Mouse (Mus musculus): ENCODE measurements around the gene Car8. TPM values are rescaled to one million over a fixed set of nuclear protein-coding genes. Genes with fewer than 3 reads are reported as not detected.
"Not testable (repeated sequence)": the region's sequence is repeated elsewhere in the genome, so short reads cannot be mapped to it uniquely, and the experiment has no call there.

Gene Car8
- polyA plus RNA-seq, 1 experiment from 2014 or later: 9.2 TPM

DNA sequence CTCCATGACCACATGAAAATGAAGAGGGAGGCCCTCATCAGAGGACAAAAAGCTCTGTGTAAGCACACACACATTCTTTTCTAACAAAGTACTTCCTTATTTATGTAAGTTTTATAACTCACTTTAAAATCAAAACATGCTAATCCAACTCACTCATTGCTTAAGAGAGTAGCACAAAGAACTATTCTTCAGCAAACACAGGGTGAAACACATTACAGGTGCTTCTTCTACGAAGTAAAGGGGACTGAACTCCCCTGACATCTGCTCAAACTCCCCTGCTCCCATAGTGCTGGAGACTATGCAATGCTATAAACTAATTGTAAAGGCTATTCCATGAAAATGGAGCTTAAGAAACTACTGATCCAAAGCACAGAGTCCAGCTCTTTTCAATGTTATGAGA lies 35.5 kb downstream of the Car8 start:
- H3K9ac ChIP-seq: no peak overlapping the region
- 62% methylated on average over 1 of the region's 1 CpGs for WGBS
- no peak for ATAC-seq (ENCODE audit: extremely low read depth, insufficient number of reproducible peaks, low FRiP score, low TSS enrichment)

DNA sequence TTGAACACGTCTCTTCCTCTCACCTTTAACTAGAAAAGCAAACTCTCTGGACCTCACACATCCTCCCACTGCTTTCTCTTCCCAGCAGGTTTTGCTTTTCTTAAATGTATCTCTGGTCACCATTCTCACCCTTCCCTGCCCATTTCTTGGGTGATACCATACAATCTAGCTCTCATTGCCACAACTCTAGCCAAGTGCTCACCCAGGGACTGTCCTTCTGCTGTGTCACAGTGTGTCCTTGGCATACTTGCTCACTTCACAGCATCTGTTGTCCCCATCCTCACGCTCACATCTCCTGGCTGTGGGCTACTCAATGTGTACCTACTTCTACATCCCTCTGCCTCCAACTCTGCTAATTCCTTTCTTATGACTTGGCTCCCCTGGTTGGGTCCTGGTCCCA lies 37.2 kb downstream of the Car8 start:
- Histone ChIP-seq H3K9ac (no peak overlapping the region), H3K36me3 (no peaks in the 10 kb centered on the region), H3K27me3 (replicated peaks) (no peaks in the 10 kb centered on the region), H3K9me3 (no peaks in the 10 kb centered on the region), H3K4me3 (no peak overlapping the region), H3K4me2 (no peak overlapping the region), H3K4me1 (peaks cover 43% of the 10 kb centered on the region), H3K27ac (replicated peaks) (no peak overlapping the region)
- 80% methylated on average over 2 of the region's 2 CpGs for WGBS
- no peak for ATAC-seq (ENCODE audit: extremely low read depth, insufficient number of reproducible peaks, low FRiP score, low TSS enrichment)

More for the DNA sequence above, 35.5 kb downstream of the Car8 start:
- Histone ChIP-seq H3K4me2 (no peak overlapping the region), H3K27me3 (replicated peaks) (no peaks in the 10 kb centered on the region), H3K9me3 (no peaks in the 10 kb centered on the region), H3K36me3 (no peaks in the 10 kb centered on the region), H3K27ac (replicated peaks) (no peak overlapping the region), H3K4me1 (peaks cover 45% of the 10 kb centered on the region), H3K4me3 (no peak overlapping the region)

DNA sequence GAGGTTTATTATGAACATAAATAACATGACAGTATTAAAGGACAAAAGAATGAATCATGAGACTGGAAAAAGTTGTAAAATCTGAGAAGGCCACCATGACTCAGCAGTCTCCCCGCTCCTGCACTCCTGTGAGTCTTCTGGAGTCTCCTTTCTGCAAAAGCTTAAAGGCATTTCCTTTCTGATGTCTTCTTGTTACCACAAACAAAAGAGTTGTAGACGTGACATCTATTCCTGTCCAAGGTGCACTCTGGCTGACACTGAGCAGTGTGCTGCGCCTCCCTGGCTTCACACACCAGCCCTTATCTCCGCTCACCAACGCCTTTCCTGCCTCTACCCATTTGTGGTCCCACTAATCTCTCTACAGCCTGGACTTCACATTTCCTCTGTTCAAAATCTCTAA lies 38.8 kb downstream of the Car8 start:
- Histone ChIP-seq H3K9me3 (no peaks in the 10 kb centered on the region), H3K4me2 (no peak overlapping the region), H3K36me3 (no peaks in the 10 kb centered on the region), H3K9ac (no peak overlapping the region), H3K4me3 (no peak overlapping the region), H3K27ac (replicated peaks) (peak overlapping the region; percentile 64), H3K4me1 (peaks cover 30% of the 10 kb centered on the region), H3K27me3 (replicated peaks) (no peaks in the 10 kb centered on the region)
- no peak; the same call in 1 of the 2 replicates for ATAC-seq (ENCODE audit: extremely low read depth, insufficient number of reproducible peaks, low FRiP score, low TSS enrichment)
- WGBS: 25% methylated on average over 5 of the region's 5 CpGs

DNA sequence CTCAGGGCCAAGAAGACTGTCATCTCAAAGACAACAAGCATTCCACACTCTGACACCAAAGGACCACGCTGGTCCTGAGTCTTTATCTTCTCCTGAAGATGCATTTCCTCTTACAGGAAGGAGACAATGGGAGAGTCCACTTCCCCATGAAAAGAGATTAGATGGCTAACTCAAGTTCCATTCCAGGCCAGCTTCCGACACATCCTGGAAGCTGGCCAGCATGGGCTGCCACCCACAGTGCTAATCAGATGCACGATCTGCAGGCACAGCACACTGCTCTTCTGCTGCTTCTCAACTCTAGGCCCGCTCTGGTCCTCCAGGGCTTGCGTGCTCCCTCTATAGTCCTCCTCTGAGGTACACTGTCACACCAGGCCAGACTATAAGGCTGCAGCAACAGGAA lies 40.8 kb downstream of the Car8 start:
- WGBS: 51% methylated on average over 5 of the region's 5 CpGs
- ATAC-seq (ENCODE audit: extremely low read depth, insufficient number of reproducible peaks, low FRiP score, low TSS enrichment): no peak
- no peak overlapping the region for H3K4me3 ChIP-seq

DNA sequence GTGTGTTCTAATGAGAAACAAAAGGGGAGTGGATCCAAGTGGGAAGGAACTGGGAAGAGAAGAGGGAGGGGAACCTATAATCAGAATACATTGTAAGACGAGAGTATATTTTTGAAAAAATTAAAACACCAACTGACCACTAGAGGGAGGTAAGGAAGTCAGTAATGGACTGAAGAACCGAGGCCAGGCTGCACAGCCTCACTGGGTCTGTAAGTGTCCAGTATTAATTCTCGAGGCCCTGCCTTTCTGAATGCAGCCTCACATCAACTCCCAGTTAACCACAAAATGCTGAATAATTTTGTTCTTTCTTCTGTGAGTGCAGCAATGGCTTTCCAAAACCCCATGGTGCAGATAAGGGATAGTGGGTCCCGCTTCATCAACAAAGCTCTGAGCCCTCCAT lies 48.4 kb downstream of the Car8 start:
- ATAC-seq (ENCODE audit: extremely low read depth, insufficient number of reproducible peaks, low FRiP score, low TSS enrichment): no peak
- Histone ChIP-seq H3K36me3 (no peaks in the 10 kb centered on the region), H3K4me2 (no peak overlapping the region), H3K4me3 (no peak overlapping the region), H3K9ac (no peak overlapping the region), H3K27me3 (replicated peaks) (no peaks in the 10 kb centered on the region), H3K27ac (replicated peaks) (no peak overlapping the region), H3K9me3 (0 out of 2 replicates have a peak, but pooled peaks cover 2% of the 10 kb centered on the region), H3K4me1 (no peaks in the 10 kb centered on the region)
- 61% methylated on average over 4 of the region's 4 CpGs for WGBS

More for the DNA sequence above, 40.8 kb downstream of the Car8 start:
- H3K4me2 ChIP-seq: no peak overlapping the region
- H3K9me3 ChIP-seq: no peaks in the 10 kb centered on the region
- 0 out of 2 replicates have a peak overlapping the region, but pooled peaks have one; percentile 64 for H3K27ac ChIP-seq (replicated peaks)
- no peaks in the 10 kb centered on the region for H3K27me3 ChIP-seq (replicated peaks)
- peaks cover 25% of the 10 kb centered on the region for H3K4me1 ChIP-seq
- H3K36me3 ChIP-seq: no peaks in the 10 kb centered on the region
- no peak overlapping the region for H3K9ac ChIP-seq

DNA sequence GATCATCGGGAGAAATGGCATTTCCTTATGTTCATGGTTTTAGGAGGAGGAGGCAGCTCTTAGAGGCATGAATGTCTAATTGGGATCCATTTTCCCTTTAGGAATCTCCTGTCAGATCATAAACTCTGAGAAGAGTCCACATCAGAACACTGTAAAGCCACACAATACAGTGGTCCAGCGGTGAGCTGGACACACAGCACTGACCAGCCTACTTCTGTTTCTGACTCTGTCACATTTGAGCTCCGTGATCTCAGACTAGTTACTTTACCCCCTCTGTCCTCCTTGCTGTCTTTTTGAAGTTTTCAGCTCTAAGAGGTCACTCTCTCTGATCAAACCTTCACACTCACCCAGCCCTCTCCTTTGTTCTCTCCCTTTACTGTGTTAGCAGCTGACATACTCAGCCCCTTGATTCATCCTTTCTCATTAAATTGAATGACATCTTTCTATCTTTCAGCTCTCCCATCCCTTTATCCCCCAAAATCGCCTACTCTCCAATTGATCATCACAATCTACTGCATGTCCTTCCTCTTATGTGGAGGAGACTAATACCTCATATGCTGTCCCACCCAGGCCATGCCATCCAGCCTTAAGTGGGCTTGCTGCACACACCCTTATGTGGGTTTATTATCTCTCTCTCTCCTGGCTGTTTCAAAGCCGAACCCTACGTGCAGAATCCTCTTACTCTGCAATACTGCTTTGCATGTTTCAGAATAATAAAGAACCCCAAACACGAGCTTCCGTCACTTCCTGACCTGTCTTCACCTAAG lies 51.7 kb downstream of the Car8 start:
- no peak for ATAC-seq (ENCODE audit: extremely low read depth, insufficient number of reproducible peaks, low FRiP score, low TSS enrichment)
- H3K4me1 ChIP-seq: no peaks in the 10 kb centered on the region
- H3K4me2 ChIP-seq: no peak overlapping the region
- H3K4me3 ChIP-seq: no peak overlapping the region
- H3K9me3 ChIP-seq: 0 out of 2 replicates have a peak, but pooled peaks cover 2% of the 10 kb centered on the region
- WGBS: 74% methylated on average over 8 of the region's 8 CpGs
- H3K9ac ChIP-seq: no peak overlapping the region
- no peaks in the 10 kb centered on the region for H3K36me3 ChIP-seq
- no peaks in the 10 kb centered on the region for H3K27me3 ChIP-seq (replicated peaks)
- no peak overlapping the region for H3K27ac ChIP-seq (replicated peaks)

DNA sequence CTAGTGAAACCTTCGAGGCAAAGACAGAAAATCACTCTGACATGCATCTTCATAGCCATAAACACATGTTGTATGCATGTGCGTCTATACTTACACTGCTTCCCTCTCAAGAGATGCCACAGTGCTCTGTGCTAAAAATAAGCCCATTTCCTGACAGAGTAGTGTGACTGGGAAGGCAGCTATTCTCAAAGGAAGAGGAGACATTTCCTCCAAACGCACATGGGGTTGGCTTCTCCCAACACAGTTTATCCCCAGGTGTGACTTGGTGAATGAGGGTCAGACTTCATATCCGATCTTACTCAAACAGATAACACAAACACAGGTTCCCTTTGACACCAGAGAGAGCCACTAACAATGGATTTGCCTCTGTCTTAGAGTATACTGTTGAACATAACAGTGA lies 58.3 kb downstream of the Car8 start:
- H3K36me3 ChIP-seq: no peaks in the 10 kb centered on the region
- no peak overlapping the region for H3K27ac ChIP-seq (replicated peaks)
- H3K27me3 ChIP-seq (replicated peaks): no peaks in the 10 kb centered on the region
- H3K4me3 ChIP-seq: no peak overlapping the region
- H3K9me3 ChIP-seq: no peaks in the 10 kb centered on the region
- H3K4me2 ChIP-seq: no peak overlapping the region
- no peak for ATAC-seq (ENCODE audit: extremely low read depth, insufficient number of reproducible peaks, low FRiP score, low TSS enrichment)
- no peak overlapping the region for H3K9ac ChIP-seq
- H3K4me1 ChIP-seq: 0 out of 2 replicates have a peak, but pooled peaks cover 4% of the 10 kb centered on the region
- WGBS: 53% methylated on average over 4 of the region's 4 CpGs

DNA sequence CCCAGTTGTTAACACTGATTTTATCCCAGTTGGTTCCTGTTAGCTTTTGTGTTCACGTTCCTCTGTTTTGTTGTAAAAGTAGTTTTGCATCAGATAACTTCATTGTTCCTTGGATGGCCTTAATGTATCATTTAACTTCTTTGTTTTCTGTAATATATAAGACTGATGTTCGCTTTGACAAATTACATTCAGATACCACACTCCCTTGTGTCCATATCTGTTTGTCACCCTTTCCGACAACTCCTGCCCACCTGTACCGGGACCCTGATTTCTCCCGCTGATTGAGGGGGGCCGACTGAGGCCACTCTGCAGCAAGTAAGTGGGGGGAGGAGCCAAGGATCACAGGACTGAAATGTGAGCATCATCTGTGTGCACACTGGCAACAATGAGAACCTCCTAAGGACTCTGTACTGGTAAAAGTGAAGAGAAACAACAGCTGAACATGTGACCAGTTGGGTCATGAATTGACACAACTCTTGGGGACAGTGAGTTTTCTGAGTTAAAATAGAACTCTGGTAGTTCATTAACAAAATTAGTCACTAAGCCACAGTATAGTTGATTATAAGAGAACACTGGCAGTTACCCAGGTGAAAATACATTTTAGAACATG lies 84.1 kb downstream of the Car8 start:
- Histone ChIP-seq H3K9ac (no peak overlapping the region), H3K27me3 (replicated peaks) (no peaks in the 10 kb centered on the region), H3K36me3 (no peaks in the 10 kb centered on the region), H3K9me3 (no peaks in the 10 kb centered on the region), H3K4me3 (no peak overlapping the region), H3K27ac (replicated peaks) (no peak overlapping the region), H3K4me2 (no peak overlapping the region), H3K4me1 (no peaks in the 10 kb centered on the region)
- no peak for ATAC-seq (ENCODE audit: extremely low read depth, insufficient number of reproducible peaks, low FRiP score, low TSS enrichment)
- WGBS: 75% methylated on average over 6 of the region's 6 CpGs

DNA sequence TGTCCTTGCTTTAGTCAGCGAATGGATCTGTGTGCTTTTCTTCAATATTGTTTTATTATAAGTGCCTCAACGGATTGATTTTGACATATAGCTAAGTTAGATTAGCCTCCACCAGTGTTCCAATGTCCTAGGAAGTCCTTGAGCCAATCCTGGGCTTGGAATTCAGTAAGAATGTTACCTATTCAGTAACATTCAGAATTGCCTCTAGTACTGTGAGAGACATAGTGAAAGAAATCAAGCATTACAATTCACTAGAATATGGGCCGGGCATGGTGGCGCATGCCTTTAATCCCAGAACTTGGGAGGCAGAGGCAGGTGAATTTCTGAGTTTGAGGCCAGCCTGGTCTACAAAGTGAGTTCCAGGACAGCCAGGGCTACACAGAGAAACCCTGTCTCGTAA lies 84.9 kb downstream of the Car8 start:
- H3K27ac ChIP-seq (replicated peaks); H3K4me3 ChIP-seq; H3K4me2 ChIP-seq; H3K36me3 ChIP-seq; ATAC-seq (ENCODE audit: extremely low read depth, insufficient number of reproducible peaks, low FRiP score, low TSS enrichment); H3K4me1 ChIP-seq; H3K27me3 ChIP-seq (replicated peaks); H3K9me3 ChIP-seq; H3K9ac ChIP-seq: not testable (repeated sequence)
- 87% methylated on average over 5 of the region's 5 CpGs for WGBS

DNA sequence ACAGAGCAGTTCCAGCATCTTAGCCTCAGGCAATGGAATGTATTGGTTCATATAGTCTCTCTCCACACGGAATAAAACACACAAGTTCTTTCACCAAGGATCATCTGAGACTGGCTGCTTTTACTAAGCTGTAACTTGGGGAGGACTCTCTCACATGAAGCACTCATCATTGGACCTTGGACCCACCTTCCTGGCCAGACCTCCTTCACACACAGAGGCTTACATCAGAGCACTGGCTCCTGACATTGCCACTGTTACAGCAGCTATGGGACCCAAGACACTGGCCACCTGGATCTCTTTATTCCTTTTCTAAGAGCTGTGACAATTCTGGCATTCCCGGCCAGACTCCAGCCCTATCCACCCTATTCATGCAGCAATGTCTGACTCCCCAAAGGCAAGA lies 101.4 kb downstream of the Car8 start:
- Histone ChIP-seq H3K4me3 (no peak overlapping the region), H3K9me3 (no peaks in the 10 kb centered on the region), H3K4me2 (no peak overlapping the region), H3K9ac (no peak overlapping the region), H3K27ac (replicated peaks) (no peak overlapping the region), H3K4me1 (no peaks in the 10 kb centered on the region), H3K36me3 (no peaks in the 10 kb centered on the region), H3K27me3 (replicated peaks) (no peaks in the 10 kb centered on the region)
- 83% methylated on average over 2 of the region's 2 CpGs for WGBS
- no peak for ATAC-seq (ENCODE audit: extremely low read depth, insufficient number of reproducible peaks, low FRiP score, low TSS enrichment)

DNA sequence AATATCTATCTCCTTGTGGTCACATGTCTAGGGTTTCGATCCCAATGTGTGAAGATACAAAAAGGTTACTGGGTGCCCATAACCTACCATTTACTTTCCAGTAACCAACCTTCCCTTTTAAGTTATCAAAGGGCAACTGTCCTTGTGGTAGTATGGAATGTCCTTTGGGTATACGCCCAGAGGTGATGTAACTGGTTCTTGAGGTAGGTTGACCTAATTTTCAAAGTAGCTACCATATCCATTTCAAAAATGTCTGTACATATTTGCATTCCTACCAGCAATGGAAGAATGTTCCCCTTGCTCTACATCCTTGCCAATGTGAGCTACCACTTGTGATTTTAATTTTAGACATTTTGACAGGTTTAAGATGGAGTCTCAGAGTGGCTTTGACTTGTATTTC lies 106.8 kb downstream of the Car8 start:
- Histone ChIP-seq H3K9me3 (no peaks in the 10 kb centered on the region), H3K4me2 (no peak overlapping the region), H3K9ac (no peak overlapping the region), H3K4me1 (no peaks in the 10 kb centered on the region), H3K36me3 (no peaks in the 10 kb centered on the region), H3K27ac (replicated peaks) (no peak overlapping the region), H3K4me3 (no peak overlapping the region), H3K27me3 (replicated peaks) (no peaks in the 10 kb centered on the region)
- WGBS: 80% methylated on average over 2 of the region's 2 CpGs
- no peak for ATAC-seq (ENCODE audit: extremely low read depth, insufficient number of reproducible peaks, low FRiP score, low TSS enrichment)

DNA sequence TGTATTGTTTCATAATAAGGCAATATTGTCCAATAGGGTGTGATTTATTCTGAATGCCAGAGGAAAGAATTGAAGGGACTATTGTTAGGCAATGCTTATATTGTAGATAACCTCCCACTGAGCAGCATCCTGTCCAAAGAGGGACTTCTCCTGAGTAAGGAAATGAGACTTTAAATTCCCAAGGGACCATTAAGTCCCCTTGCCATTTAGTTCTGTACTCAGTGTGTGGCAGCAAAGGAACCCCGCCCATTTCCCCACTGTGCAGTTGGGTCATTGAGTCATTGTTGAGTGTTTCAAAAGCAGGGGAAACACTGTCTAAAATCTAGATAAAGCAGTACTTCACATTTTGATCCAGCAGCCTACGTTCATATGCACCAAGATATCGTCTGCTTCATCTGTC lies 125.3 kb downstream of the Car8 start:
- Histone ChIP-seq H3K9ac (no peak overlapping the region), H3K27me3 (replicated peaks) (no peaks in the 10 kb centered on the region), H3K9me3 (no peaks in the 10 kb centered on the region), H3K4me2 (no peak overlapping the region), H3K4me3 (no peak overlapping the region), H3K36me3 (no peaks in the 10 kb centered on the region), H3K27ac (replicated peaks) (no peak overlapping the region), H3K4me1 (peaks cover 7% of the 10 kb centered on the region; the same call in 1 of the 2 replicates)
- ATAC-seq (ENCODE audit: extremely low read depth, insufficient number of reproducible peaks, low FRiP score, low TSS enrichment): no peak
- 55% methylated on average over 3 of the region's 3 CpGs for WGBS

Data from heart, embryonic 13.5 days (tissue).